Mouse (Mus musculus): ENCODE data around the gene Phox2a. TPM values are rescaled to one million over a fixed set of nuclear protein-coding genes. Genes with fewer than 3 reads are reported as not detected.

The Phox2a gene
- polyA plus RNA-seq, 1 experiment from 2014 or later: 0.21 TPM

- no peak within 1 kb of the TSS for H3K9ac ChIP-seq (ENCODE audit: low read depth, low read length)
- no peak within 1 kb of the TSS for H3K27ac ChIP-seq (ENCODE audit: low read length)
- no peaks in the 10 kb centered on the region for H3K36me3 ChIP-seq (ENCODE audit: control insufficient read depth, insufficient read depth, low read length)
- no peaks in the 10 kb centered on the region for H3K4me1 ChIP-seq (ENCODE audit: control insufficient read depth, insufficient read depth, low read length)
- no peak within 1 kb of the TSS for H3K4me3 ChIP-seq (ENCODE audit: low read depth, low read length)
- H3K9me3 ChIP-seq (replicated peaks; ENCODE audit: control insufficient read depth, low read length, poor library complexity, severe bottlenecking): no peaks in the 10 kb centered on the region
- ATAC-seq: no peak
- WGBS: 74% methylated on average over 2 of the region's 2 CpGs
- no peaks in the 10 kb centered on the region for H3K27me3 ChIP-seq (ENCODE audit: control insufficient read depth, insufficient read depth, low read depth, low read length)
- no peak within 1 kb of the TSS for H3K4me2 ChIP-seq (ENCODE audit: low read length)
These were observed 52.5 kb downstream of the Phox2a start, which contains the start of gene Folr1 for GRCm38 (mm10) chr7:101870629-101871028. Gene Folr1, minus strand, starts transcription at chr7:101870788.

DNA sequence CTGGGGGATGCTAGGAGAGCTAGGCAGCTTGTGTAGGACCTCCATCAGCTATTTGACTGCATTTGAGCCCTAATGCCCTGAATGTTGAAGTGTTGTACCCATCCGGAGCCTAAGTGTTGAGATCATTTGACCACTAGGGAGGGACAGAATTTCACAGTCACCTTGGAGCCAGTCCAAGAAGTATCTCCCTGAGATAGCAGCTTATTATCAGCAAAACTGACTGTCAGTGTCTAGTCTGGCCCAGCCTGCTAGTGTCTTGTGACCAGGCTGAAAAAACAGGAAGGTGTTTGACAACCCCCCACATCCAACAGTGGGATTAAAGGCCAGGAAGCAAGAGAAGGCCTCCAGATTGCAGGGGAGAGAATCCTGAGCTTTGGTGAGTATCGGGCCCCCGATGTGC, 53.2 kb downstream of the Phox2a start:
- H3K9ac ChIP-seq (ENCODE audit: low read depth, low read length): no peak overlapping the region
- H3K27me3 ChIP-seq (ENCODE audit: control insufficient read depth, insufficient read depth, low read depth, low read length): no peaks in the 10 kb centered on the region
- no peak overlapping the region for H3K4me2 ChIP-seq (ENCODE audit: low read length)
- no peaks in the 10 kb centered on the region for H3K36me3 ChIP-seq (ENCODE audit: control insufficient read depth, insufficient read depth, low read length)
- WGBS: 92% methylated on average over 3 of the region's 3 CpGs
- no peak for ATAC-seq
- no peak overlapping the region for H3K4me3 ChIP-seq (ENCODE audit: low read depth, low read length)
- H3K4me1 ChIP-seq (ENCODE audit: control insufficient read depth, insufficient read depth, low read length): no peaks in the 10 kb centered on the region
- no peaks in the 10 kb centered on the region for H3K9me3 ChIP-seq (replicated peaks; ENCODE audit: control insufficient read depth, low read length, poor library complexity, severe bottlenecking)
- no peak overlapping the region for H3K27ac ChIP-seq (ENCODE audit: low read length)

Other genes starting within 250 kb of the Phox2a start
- not detected in 2 replicates for gene Art2b, start 232.7 kb upstream of the Phox2a start, polyA plus RNA-seq (2015; fragmentation: Nextera tagmentation; extraction: Ambion mirVana)
- 43.0 and 46.5 TPM in 2 replicates for gene Clpb, start 154.7 kb upstream of the Phox2a start, polyA plus RNA-seq (2015; fragmentation: Nextera tagmentation; extraction: Ambion mirVana)
- 4.2 and 10.2 TPM in 2 replicates for gene Inppl1, start 19.9 kb downstream of the Phox2a start, polyA plus RNA-seq (2015; fragmentation: Nextera tagmentation; extraction: Ambion mirVana)
- 1.0 and 1.1 TPM in 2 replicates for gene Folr2, start 38.9 kb downstream of the Phox2a start, polyA plus RNA-seq (2015; fragmentation: Nextera tagmentation; extraction: Ambion mirVana)
- gene Anapc15, start 45.4 kb downstream of the Phox2a start, polyA plus RNA-seq (2015; fragmentation: Nextera tagmentation; extraction: Ambion mirVana): 71.6 and 79.9 TPM in 2 replicates
- gene Folr1, start 52.5 kb downstream of the Phox2a start, polyA plus RNA-seq (2015; fragmentation: Nextera tagmentation; extraction: Ambion mirVana): 23.7 and 24.2 TPM in 2 replicates
- 138 and 144 TPM in 2 replicates for gene Lamtor1, start 87.6 kb downstream of the Phox2a start, polyA plus RNA-seq (2015; fragmentation: Nextera tagmentation; extraction: Ambion mirVana)
- gene Tomt, start 88.0 kb downstream of the Phox2a start, polyA plus RNA-seq (2015; fragmentation: Nextera tagmentation; extraction: Ambion mirVana): 0.21 and 0.35 TPM in 2 replicates
- gene Lrrc51, start 115.6 kb downstream of the Phox2a start, polyA plus RNA-seq (2015; fragmentation: Nextera tagmentation; extraction: Ambion mirVana): 11.6 and 13.4 TPM in 2 replicates
- gene Numa1, start 115.8 kb downstream of the Phox2a start, polyA plus RNA-seq (2015; fragmentation: Nextera tagmentation; extraction: Ambion mirVana): 37.8 and 47.3 TPM in 2 replicates
- 4.1 and 4.9 TPM in 2 replicates for gene Il18bp, start 200.4 kb downstream of the Phox2a start, polyA plus RNA-seq (2015; fragmentation: Nextera tagmentation; extraction: Ambion mirVana)
- gene Rnf121, start 247.2 kb downstream of the Phox2a start, polyA plus RNA-seq (2015; fragmentation: Nextera tagmentation; extraction: Ambion mirVana): 36.1 and 36.6 TPM in 2 replicates
- gene Xndc1, start 247.2 kb downstream of the Phox2a start, polyA plus RNA-seq (2015; fragmentation: Nextera tagmentation; extraction: Ambion mirVana): 28.7 and 31.5 TPM in 2 replicates
- 1.1 and 1.3 TPM in 2 replicates for gene Xntrpc, start 247.4 kb downstream of the Phox2a start, polyA plus RNA-seq (2015; fragmentation: Nextera tagmentation; extraction: Ambion mirVana)